Mouse (Mus musculus) heart, postnatal 0 days (tissue): ENCODE measurements around the gene Ckap2l. TPM values are rescaled to one million over a fixed set of nuclear protein-coding genes. Genes with fewer than 3 reads are reported as not detected.

Experiments used
- ATAC-seq: fragments of 200-750 bp; cut with Nextera tagmentation; 2 replicates; pipeline ENCODE4 v1.8.0; 2017; ENCODE audit warnings: low read depth, moderate number of reproducible peaks, moderate library complexity; ENCODE audit not compliant: insufficient read depth
- DNase-seq: peaks from one replicate; pipeline ENCODE4 v3.0.0-alpha.2; 2016; ENCODE audit warnings: low spot score
- H3K27ac ChIP-seq: fragments of 300-500 bp; sonication (generic); 2 replicates; pipeline ENCODE4 v1.5.1; 2014; ENCODE audit warnings: low read depth, mild to moderate bottlenecking
- H3K27me3 ChIP-seq: fragments of 300-500 bp; sonication (generic); 2 replicates; pipeline ENCODE4 v1.6.1; 2014; ENCODE audit warnings: low read length, mixed read lengths; ENCODE audit not compliant: control insufficient read depth, insufficient read depth
- H3K36me3 ChIP-seq: fragments of 300-500 bp; sonication (generic); replicated peaks from 2 replicates; pipeline ENCODE4 v1.6.1; 2014; ENCODE audit warnings: low read length, mixed read lengths; ENCODE audit not compliant: control insufficient read depth, insufficient read depth
- H3K4me1 ChIP-seq: fragments of 300-500 bp; sonication (generic); 2 replicates; pipeline ENCODE4 v1.6.1; 2014; ENCODE audit warnings: antibody characterized with exemption; ENCODE audit not compliant: control insufficient read depth, insufficient read depth
- H3K4me2 ChIP-seq: fragments of 300-500 bp; sonication (generic); 2 replicates; pipeline ENCODE4 v1.6.1; 2014; ENCODE audit warnings: low read depth, mild to moderate bottlenecking, low read length, moderate library complexity
- H3K4me3 ChIP-seq: fragments of 300-500 bp; sonication (generic); 2 replicates; pipeline ENCODE4 v1.5.1; 2014; ENCODE audit warnings: low read depth, low read length
- H3K9ac ChIP-seq: fragments of 300-500 bp; sonication (generic); replicated peaks from 2 replicates; pipeline ENCODE4 v1.6.1; 2014; ENCODE audit warnings: low read depth, low read length, mixed read lengths
- H3K9me3 ChIP-seq: fragments of 300-500 bp; sonication (generic); replicated peaks from 2 replicates; pipeline ENCODE4 v1.6.1; 2016; ENCODE audit warnings: low read length; ENCODE audit not compliant: control insufficient read depth
- CTCF ChIP-seq: IDR thresholded peaks from 2 replicates; pipeline ENCODE4 v1.5.1; 2016; ENCODE audit warnings: antibody characterized with exemption, control low read depth, low read depth
- EP300 ChIP-seq: IDR thresholded peaks from 2 replicates; pipeline ENCODE4 v1.6.1; 2016; ENCODE audit warnings: antibody characterized with exemption, low read depth
- WGBS: fragments of 180-500 bp; shearing (Covaris S2); extraction: QIAGEN DNeasy Blood & Tissue Kit; methylation state at CpG from one replicate; pipeline ENCODE4 v1.1.7; 2014; 5-methylcytosine and 5-hydroxymethylcytosine counted together
- polyA plus RNA-seq: library from polyadenylated mRNA; unstranded; fragments of >200 nt; fragmentation: Nextera tagmentation; extraction: Ambion mirVana; gene quantifications from 2 replicates; pipeline ENCODE4 v1.2.1, GENCODE M21; 2015
- total RNA-seq: library from RNA; depleted of rRNA; stranded (reverse); fragments of >200 nt; gene quantifications from 2 replicates; pipeline ENCODE4 v1.2.3, GENCODE M21; 2014; ENCODE audit warnings: low replicate concordance

Gene Ckap2l
- total and polyA plus RNA-seq, 2 experiments from 2014 or later = 12.6 to 16.2 TPM

DNA sequence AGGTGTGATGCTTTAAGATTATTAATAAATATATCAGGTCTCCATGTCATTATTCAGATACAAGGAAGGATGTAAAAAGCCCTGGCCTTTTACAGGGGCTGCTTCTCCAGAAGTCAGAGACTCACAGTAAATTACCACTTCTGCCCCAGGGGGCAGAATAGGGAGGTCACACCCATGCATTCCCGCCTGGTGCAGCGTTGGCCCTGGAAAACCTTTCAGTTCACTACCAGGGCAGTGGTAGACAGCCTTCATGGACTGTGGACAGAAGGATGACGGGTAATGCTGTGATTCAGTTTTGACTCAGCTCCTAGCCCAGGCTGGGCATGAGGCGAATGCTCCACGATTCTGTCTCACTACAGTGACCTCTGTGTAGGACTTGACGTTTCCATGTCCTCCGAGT is 50.6 kb downstream of the Ckap2l start:
- no peaks in the 10 kb centered on the region for H3K27me3 ChIP-seq
- H3K4me2 ChIP-seq = no peak overlapping the region
- 0 out of 2 replicates have a peak, but pooled peaks cover 15% of the 10 kb centered on the region for H3K4me1 ChIP-seq
- ATAC-seq (no peak), DNase-seq (no peak)
- no peak overlapping the region for H3K9ac ChIP-seq
- no peaks in the 10 kb centered on the region for H3K9me3 ChIP-seq
- 75% methylated on average over 7 of the region's 7 CpGs for WGBS
- TF ChIP-seq EP300 = no peak
- TF ChIP-seq CTCF = no peak
- H3K4me3 ChIP-seq = no peak overlapping the region
- H3K27ac ChIP-seq = no peak overlapping the region
- H3K36me3 ChIP-seq = no peaks in the 10 kb centered on the region

DNA sequence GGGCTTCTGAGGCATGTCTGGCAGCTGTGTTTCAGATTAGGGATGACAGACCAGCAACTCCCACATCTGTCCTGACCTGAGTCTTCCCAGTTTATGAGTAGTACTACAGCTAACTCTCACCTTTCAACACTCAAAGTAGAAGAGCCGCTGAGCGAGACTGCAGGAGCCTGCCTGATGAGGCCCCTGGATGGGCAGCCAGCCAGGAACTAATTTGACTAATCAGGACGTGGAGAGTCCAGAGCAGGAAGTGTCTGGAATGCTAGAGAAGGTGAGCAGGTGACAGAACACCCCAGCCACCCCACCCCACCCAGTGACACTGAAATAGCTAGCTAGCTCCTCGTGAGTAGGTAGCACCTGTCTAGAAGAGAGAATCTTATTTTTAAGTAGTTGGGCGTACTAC is 51.4 kb downstream of the Ckap2l start:
- ATAC-seq = peak; percentile 22; the same call in 1 of the 2 replicates
- DNase-seq = peak; percentile 51
- Histone ChIP-seq H3K9ac (no peak overlapping the region), H3K4me3 (no peak overlapping the region), H3K36me3 (no peaks in the 10 kb centered on the region), H3K9me3 (no peaks in the 10 kb centered on the region), H3K27ac (no peak overlapping the region), H3K27me3 (no peaks in the 10 kb centered on the region), H3K4me1 (0 out of 2 replicates have a peak, but pooled peaks cover 15% of the 10 kb centered on the region), H3K4me2 (no peak overlapping the region)
- TF ChIP-seq EP300 = no peak
- no peak for TF ChIP-seq CTCF
- 19% methylated on average over 5 of the region's 5 CpGs for WGBS

DNA sequence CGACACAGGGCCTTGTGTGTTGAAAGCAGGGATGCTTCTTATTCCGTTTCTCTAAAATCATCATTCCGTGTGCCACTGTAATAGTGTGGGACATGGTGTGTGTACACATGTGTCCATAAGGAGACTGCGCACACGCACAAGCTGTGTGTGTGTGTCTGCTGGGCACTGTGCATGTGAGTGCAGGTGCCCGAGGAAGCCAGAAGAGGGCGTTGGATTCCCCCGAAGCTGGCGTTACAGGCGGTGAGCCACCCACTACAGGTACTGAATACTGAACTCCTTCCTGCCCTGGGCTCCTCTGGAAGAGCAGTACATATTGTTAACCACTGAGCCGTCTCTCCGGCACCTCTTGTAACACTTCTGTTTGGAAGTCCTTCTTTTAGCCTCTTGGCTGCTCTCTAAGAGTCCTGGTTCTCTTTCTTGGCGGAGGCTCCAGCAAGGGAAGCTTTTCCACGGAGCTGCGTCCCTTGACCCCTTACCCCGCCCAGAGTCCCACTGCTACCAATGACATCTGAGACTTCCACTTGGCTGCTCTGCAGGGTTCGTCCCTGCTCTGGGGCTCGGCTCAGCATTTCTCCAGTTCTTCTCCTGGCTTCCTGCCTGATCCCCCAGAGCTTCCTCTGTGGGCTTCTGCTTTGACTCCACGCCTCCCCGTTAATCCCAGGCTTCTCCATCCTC is 52.4 kb downstream of the Ckap2l start:
- Histone ChIP-seq H3K27me3 (no peaks in the 10 kb centered on the region), H3K4me3 (no peak overlapping the region), H3K4me1 (0 out of 2 replicates have a peak, but pooled peaks cover 15% of the 10 kb centered on the region), H3K9me3 (no peaks in the 10 kb centered on the region), H3K9ac (no peak overlapping the region), H3K27ac (no peak overlapping the region), H3K4me2 (no peak overlapping the region), H3K36me3 (no peaks in the 10 kb centered on the region)
- ATAC-seq = no peak
- TF ChIP-seq CTCF (no peak), EP300 (no peak)
- DNase-seq = no peak
- 71% methylated on average over 20 of the region's 20 CpGs for WGBS

DNA sequence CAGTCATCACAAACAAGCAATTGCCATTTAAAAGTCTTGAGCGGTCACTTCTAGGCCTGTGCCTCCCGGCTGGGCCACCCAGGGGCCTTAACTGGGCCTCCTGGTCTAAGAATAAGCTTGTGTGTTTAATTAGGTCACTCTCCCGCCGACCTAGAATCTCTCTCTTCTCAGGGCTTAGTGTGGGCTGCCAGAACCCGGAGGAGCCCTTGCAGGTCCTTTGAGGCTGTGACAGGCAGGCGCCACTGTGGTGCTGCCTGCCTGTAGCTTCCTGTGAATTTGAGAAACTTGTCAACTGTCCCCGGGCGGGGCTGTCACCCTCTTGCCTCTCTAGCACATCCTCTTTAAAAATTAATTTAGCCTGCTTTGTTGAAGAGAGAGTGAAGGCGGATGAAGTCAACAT is 53.2 kb downstream of the Ckap2l start:
- peak overlapping the region; percentile 13; the same call in 1 of the 2 replicates for H3K27ac ChIP-seq
- no peaks in the 10 kb centered on the region for H3K9me3 ChIP-seq
- 24% methylated on average over 9 of the region's 9 CpGs for WGBS
- no peak for ATAC-seq
- no peak overlapping the region for H3K4me3 ChIP-seq
- H3K4me1 ChIP-seq = 0 out of 2 replicates have a peak, but pooled peaks cover 15% of the 10 kb centered on the region
- H3K9ac ChIP-seq = no peak overlapping the region; the same call in 1 of the 2 replicates
- no peaks in the 10 kb centered on the region for H3K36me3 ChIP-seq
- DNase-seq = no peak
- no peaks in the 10 kb centered on the region for H3K27me3 ChIP-seq
- TF ChIP-seq EP300 (no peak), CTCF (no peak)
- no peak overlapping the region for H3K4me2 ChIP-seq

DNA sequence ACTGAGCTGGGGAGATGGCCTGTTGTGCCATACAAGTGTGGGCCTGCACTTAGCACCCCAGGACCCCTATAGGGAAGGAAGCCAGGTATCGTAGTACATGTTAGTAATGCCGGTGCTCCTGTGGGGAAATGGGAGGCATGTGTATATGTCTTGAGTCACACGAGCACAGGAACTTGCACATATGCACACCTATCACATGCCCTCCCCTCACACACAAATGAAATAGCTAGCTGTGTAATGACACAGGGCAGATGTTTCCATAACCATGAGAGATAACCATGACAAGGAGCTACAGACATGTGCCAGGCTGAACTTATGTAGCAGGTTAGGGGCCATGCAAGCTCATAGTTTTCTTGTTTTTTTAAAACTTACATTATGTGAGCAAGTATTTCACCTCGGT is 54.0 kb downstream of the Ckap2l start:
- TF ChIP-seq CTCF (no peak), EP300 (no peak)
- Histone ChIP-seq H3K4me3 (no peak overlapping the region), H3K9ac (no peak overlapping the region), H3K27ac (no peak overlapping the region), H3K4me2 (no peak overlapping the region), H3K27me3 (no peaks in the 10 kb centered on the region), H3K4me1 (0 out of 2 replicates have a peak, but pooled peaks cover 15% of the 10 kb centered on the region), H3K9me3 (no peaks in the 10 kb centered on the region), H3K36me3 (no peaks in the 10 kb centered on the region)
- DNase-seq = no peak
- no peak for ATAC-seq
- WGBS = 73% methylated on average over 4 of the region's 4 CpGs
